Mouse (Mus musculus): Measurements from ENCODE around the gene Cdhr4. TPM values are rescaled to one million over a fixed set of nuclear protein-coding genes. Genes with fewer than 3 reads are reported as not detected.

The Cdhr4 gene
- total RNA-seq (2021): 1 to 10 TPM; 4.0 TPM
- long read RNA-seq, experiment 1, partial matches to known transcripts: 0 of 6 reads
- long read RNA-seq, experiment 1, other reads (novel, unspliced or antisense): 6 of 6 reads
- long read RNA-seq, experiment 2, partial matches to known transcripts: 0 of 2 reads
- long read RNA-seq, experiment 2, other reads (novel, unspliced or antisense): 2 of 2 reads

GRCm38 (mm10) chr9:107992197-107992596 is at the start of gene Cdhr4:
Cdhr4 (plus strand) TSS chr9:107992497.
- no peak for DNase-seq (ENCODE audit: low spot score in 2 of 2)

GRCm38 (mm10) chr9:107947241-107948194 is 44.8 kb upstream of the Cdhr4 start:
- no peak for DNase-seq (ENCODE audit: low spot score in 2 of 2)

GRCm38 (mm10) chr9:107949184-107949921 is 42.9 kb upstream of the Cdhr4 start:
- no peak for DNase-seq (ENCODE audit: low spot score in 2 of 2)

- no peak for DNase-seq (ENCODE audit: low spot score in 2 of 2)
These were observed 42.4 kb upstream of the Cdhr4 start, which contains the start of gene Traip for GRCm38 (mm10) chr9:107949922-107950235. Traip (plus strand) TSS chr9:107950136.

GRCm38 (mm10) chr9:107950460-107951355 is 41.6 kb upstream of the Cdhr4 start:
- peak; percentile 86 to 94 for DNase-seq (ENCODE audit: low spot score in 2 of 2)

GRCm38 (mm10) chr9:107955613-107956289 is 36.5 kb upstream of the Cdhr4 start:
- no peak for DNase-seq (ENCODE audit: low spot score in 2 of 2)

GRCm38 (mm10) chr9:107957141-107957540 is 35.2 kb upstream of the Cdhr4 start:
- no peak for DNase-seq (ENCODE audit: low spot score in 2 of 2)

GRCm38 (mm10) chr9:107959896-107960295 is 32.4 kb upstream of the Cdhr4 start:
- no peak for DNase-seq (ENCODE audit: low spot score in 2 of 2)

GRCm38 (mm10) chr9:107960928-107961327 is 31.4 kb upstream of the Cdhr4 start:
- no peak for DNase-seq (ENCODE audit: low spot score in 2 of 2)

GRCm38 (mm10) chr9:107961351-107961762 is 30.9 kb upstream of the Cdhr4 start:
- DNase-seq (ENCODE audit: low spot score in 2 of 2): peak; percentile 62 to 71

GRCm38 (mm10) chr9:107961881-107962280 is 30.4 kb upstream of the Cdhr4 start:
- DNase-seq (ENCODE audit: low spot score in 2 of 2): peak; percentile 69 to 77

- no peak for DNase-seq (ENCODE audit: low spot score in 2 of 2)
These were observed 29.4 kb upstream of the Cdhr4 start for GRCm38 (mm10) chr9:107962916-107963315.

GRCm38 (mm10) chr9:107963700-107964099 is 28.6 kb upstream of the Cdhr4 start:
- peak; percentile 63 to 81 for DNase-seq (ENCODE audit: low spot score in 2 of 2)

GRCm38 (mm10) chr9:107964681-107965080 is 27.6 kb upstream of the Cdhr4 start:
- DNase-seq (ENCODE audit: low spot score in 2 of 2): no peak

- DNase-seq (ENCODE audit: low spot score in 2 of 2): no peak
These were observed 25.6 kb upstream of the Cdhr4 start for GRCm38 (mm10) chr9:107966676-107967075.

GRCm38 (mm10) chr9:107967437-107967836 is 24.9 kb upstream of the Cdhr4 start:
- no peak for DNase-seq (ENCODE audit: low spot score in 2 of 2)

- no peak for DNase-seq (ENCODE audit: low spot score in 2 of 2)
These were observed 23.8 kb upstream of the Cdhr4 start for GRCm38 (mm10) chr9:107968531-107968930.

- no peak for DNase-seq (ENCODE audit: low spot score in 2 of 2)
These were observed 22.0 kb upstream of the Cdhr4 start for GRCm38 (mm10) chr9:107970311-107970710.

GRCm38 (mm10) chr9:107971690-107972541 is 20.4 kb upstream of the Cdhr4 start:
- DNase-seq (ENCODE audit: low spot score in 2 of 2): no peak
